Mouse (Mus musculus) WW6 (cell line): ENCODE data around the gene Gm45717.
"Not testable (repeated sequence)": the region's sequence is repeated elsewhere in the genome, so short reads cannot be mapped to it uniquely, and the experiment has no call there.

Source experiments
- DNase-seq: peaks from one replicate; pipeline ENCODE4 v3.0.0-alpha.2; 2013; ENCODE audit warnings: low read depth, low spot score

Gene Gm45717

GRCm38 (mm10) chr7:140968710-140969109 is 13.0 kb upstream of the Gm45717 start:
- not testable (repeated sequence) for DNase-seq

- DNase-seq, result peak; percentile 65
These were observed 12.3 kb upstream of the Gm45717 start for GRCm38 (mm10) chr7:140967862-140968591.

GRCm38 (mm10) chr7:140966921-140967320 is 11.2 kb upstream of the Gm45717 start, which contains the start of gene Ifitm1:
Gene Ifitm1 (plus strand): TSS chr7:140967221.
- no peak for DNase-seq

- DNase-seq, result no peak
These were observed 7.0 kb upstream of the Gm45717 start for GRCm38 (mm10) chr7:140962733-140963132.

GRCm38 (mm10) chr7:140961416-140961815 is 5.7 kb upstream of the Gm45717 start:
- no peak for DNase-seq

- no peak for DNase-seq
These were observed 4.3 kb upstream of the Gm45717 start for GRCm38 (mm10) chr7:140960026-140960425.

GRCm38 (mm10) chr7:140959181-140959901 is 3.6 kb upstream of the Gm45717 start:
- DNase-seq, result peak; percentile 75

- DNase-seq, result no peak
These were observed 776 bp upstream of the Gm45717 start for GRCm38 (mm10) chr7:140956556-140956869.

- DNase-seq, result no peak
These were observed 395 bp downstream of the Gm45717 start for GRCm38 (mm10) chr7:140955342-140955741.

GRCm38 (mm10) chr7:140954733-140955071 is 1.0 kb downstream of the Gm45717 start:
- no peak for DNase-seq

GRCm38 (mm10) chr7:140953800-140954732 is 1.7 kb downstream of the Gm45717 start:
- DNase-seq, result no peak

- DNase-seq, result no peak
These were observed 2.6 kb downstream of the Gm45717 start for GRCm38 (mm10) chr7:140953133-140953532.

GRCm38 (mm10) chr7:140952441-140952840 is 3.3 kb downstream of the Gm45717 start:
- DNase-seq, result no peak

GRCm38 (mm10) chr7:140951765-140952164 is 4.0 kb downstream of the Gm45717 start:
- DNase-seq, result no peak

- DNase-seq, result no peak
These were observed 4.7 kb downstream of the Gm45717 start for GRCm38 (mm10) chr7:140951051-140951450.

- DNase-seq, result no peak
These were observed 5.8 kb downstream of the Gm45717 start, which contains the start of gene Ifitm5 for GRCm38 (mm10) chr7:140949824-140950530. Gene Ifitm5 (minus strand): TSS chr7:140950291.

GRCm38 (mm10) chr7:140949255-140949654 is 6.5 kb downstream of the Gm45717 start:
- no peak for DNase-seq

GRCm38 (mm10) chr7:140948161-140948560 is 7.6 kb downstream of the Gm45717 start:
- no peak for DNase-seq

GRCm38 (mm10) chr7:140946980-140947379 is 8.8 kb downstream of the Gm45717 start:
- no peak for DNase-seq

GRCm38 (mm10) chr7:140946311-140946710 is 9.4 kb downstream of the Gm45717 start:
- DNase-seq, result no peak

GRCm38 (mm10) chr7:140945247-140945646 is 10.5 kb downstream of the Gm45717 start:
- no peak for DNase-seq
